Mouse (Mus musculus): ENCODE results near the gene Sh3bgrl3.

GRCm38 (mm10) chr4:134101979-134102741 lies 26.4 kb downstream of the Sh3bgrl3 start, which contains the start of gene Ubxn11:
- TF ChIP-seq CTCF (IDR thresholded peaks at IDR 0.05; ENCODE audit: extremely low read depth, insufficient read length, insufficient replicate concordance, low read depth, low read length) = no peak
- TF ChIP-seq POLR2A (IDR thresholded peaks at IDR 0.05; ENCODE audit: low read depth, low read length) = no peak

Measured in small intestine, adult 2 months (tissue).